Mouse (Mus musculus): ENCODE data around the gene Csf3r.

Gene Csf3r

DNA sequence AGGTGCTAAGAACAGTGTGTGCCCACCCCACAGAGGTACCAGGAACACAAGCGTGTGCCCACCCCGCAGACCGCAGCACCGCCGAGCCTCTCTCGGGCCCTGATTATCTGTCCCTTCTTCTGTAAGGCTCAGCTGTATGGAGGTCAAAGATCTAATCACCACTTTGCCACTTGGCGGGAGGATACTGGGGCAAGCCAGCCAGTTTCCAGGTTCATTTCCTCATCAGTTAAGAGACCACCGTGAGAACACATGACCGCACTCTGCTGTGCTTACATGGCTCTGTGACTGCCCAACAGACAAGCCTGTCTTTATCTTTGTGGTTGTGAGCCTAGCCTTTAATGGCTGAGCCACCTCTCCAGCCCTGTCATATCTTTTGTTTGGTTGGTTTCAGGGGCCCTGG lies 58.7 kb downstream of the Csf3r start:
- POLR2A ChIA-PET = interaction anchor here in 2 of 4 experiments (0.6 to 2.6 kb wide), 4 partner anchors 9 to 67 kb away, joined by 3 to 14 read pairs (median 4); no protein-coding TSS in a partner anchor
- CTCF ChIA-PET = interaction anchor here in 2 of 4 experiments (0.6 to 0.7 kb wide), 2 partner anchors 122 to 1326 kb away, joined by 3 to 4 read pairs; no protein-coding TSS in a partner anchor

DNA sequence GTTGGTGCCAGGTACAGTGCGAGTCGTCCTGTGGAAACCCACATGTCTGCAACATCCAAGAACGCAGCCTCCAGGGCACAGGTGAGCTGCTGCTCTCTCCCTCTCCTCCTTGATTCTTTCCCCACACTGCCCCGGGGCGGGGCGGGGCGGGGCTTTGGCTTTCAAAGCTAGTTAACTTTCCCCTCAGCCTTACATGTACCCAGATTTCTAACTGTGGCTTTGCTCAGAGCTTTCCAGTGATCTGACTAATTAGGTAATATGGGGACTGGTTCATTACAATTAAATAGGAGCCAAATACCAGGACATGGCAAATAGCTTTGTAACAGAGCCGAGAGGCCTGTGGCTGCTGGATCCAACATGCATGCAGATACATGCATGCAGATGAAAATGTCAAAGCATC lies 60.0 kb downstream of the Csf3r start:
- ChIA-PET CTCF (interaction anchor here in 3 of 4 experiments (0.6 to 3.5 kb wide), 17 partner anchors 9 to 486 kb away, joined by 3 to 21 read pairs (median 3); partner anchors contain the start of genes Lsm10 (in 1 of the 3), Mrps15 (in 1 of the 3), Stk40 (in 1 of the 3) and Trappc3 (in 1 of the 3)), POLR2A (interaction anchor here in 3 of 4 experiments (0.9 to 3.6 kb wide), 17 partner anchors 8 to 79 kb away, joined by 3 to 28 read pairs (median 5); partner anchors contain the start of genes Lsm10 (in 2 of the 3), Mrps15 (in 2 of the 3), Sh3d21 (in 2 of the 3) and Stk40 (in 2 of the 3))

DNA sequence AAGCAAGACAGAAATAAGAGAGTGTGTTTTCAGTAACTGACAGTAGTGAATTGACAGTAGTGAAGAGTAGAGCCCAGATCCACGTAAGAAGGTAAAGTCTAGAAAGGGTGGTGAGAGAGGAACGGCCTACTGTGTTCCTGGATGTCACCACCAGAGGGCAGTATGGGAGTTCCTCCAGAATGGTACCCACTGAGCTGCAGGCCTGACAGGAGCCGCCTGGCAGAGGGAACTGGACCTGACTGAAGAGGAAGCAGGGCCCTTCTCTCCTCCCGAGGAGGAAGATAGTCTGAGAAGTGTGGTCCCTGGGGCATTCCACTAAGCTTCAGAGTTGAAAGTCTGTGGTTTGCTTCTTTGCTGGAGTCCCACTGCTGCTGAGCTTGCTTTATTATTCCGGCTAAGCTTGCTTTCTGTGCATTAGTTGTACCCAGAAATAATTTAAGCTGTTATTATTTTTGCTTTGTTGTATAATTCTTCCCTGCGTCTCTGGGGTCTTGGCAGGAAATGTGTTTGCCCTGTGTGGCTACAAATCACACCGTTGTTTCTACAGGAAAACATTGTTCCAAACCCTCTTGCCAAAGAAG lies 61.7 kb downstream of the Csf3r start:
- POLR2A ChIA-PET = interaction anchor here in 3 of 4 experiments (0.5 to 3.6 kb wide), 21 partner anchors 9 to 115 kb away, joined by 3 to 28 read pairs (median 4); partner anchors contain the start of genes Lsm10 (in 2 of the 3), Stk40 (in 2 of the 3), Oscp1 (in 1 of the 3) and Sh3d21 (in 1 of the 3)
- CTCF ChIA-PET = interaction anchor here (0.5 to 3.5 kb wide), 57 partner anchors 8 to 1677 kb away, joined by 3 to 21 read pairs (median 4); partner anchors contain the start of genes Lsm10 (in 3 of the 4), Mrps15 (in 2 of the 4), Stk40 (in 2 of the 4) and Oscp1 (in 1 of the 4)

DNA sequence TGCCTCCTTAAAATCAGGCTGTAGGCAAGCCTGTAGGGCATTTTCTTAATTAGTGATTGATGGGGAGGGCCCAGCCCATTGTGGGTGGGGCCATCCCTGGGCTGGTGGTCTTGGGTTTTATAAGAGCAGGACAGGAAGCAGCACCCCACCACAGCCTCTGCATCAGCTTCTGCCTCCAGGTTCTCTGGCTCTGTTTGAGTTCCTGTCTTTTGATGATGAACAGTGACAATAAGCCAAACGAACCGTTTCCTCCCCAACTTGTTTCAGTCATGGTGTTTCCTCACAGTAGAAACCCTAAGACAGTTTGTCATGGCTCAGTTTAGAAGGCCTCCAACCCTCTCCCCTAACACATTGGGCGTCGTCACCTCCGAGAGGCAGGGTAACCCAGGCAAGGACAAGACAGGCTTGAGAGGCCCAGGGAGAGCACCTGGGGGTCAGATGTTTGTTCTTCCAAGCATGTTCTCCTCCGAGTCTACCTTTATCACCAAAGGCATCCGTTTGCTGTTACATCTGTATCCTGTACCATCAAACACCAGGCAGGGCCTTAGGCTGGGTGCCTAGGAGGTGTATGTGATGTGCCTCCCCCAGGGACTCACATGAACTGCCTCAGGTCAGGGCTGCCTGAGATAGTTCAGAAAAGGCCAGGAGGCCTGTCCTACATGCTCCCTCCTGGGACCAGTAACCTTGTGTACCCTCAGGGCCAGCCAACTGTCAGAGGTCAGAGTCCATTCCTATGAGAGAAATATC lies 65.9 kb downstream of the Csf3r start:
- POLR2A ChIA-PET = interaction anchor here in 2 of 4 experiments (0.6 to 1.6 kb wide), 2 partner anchors 12 to 164 kb away, joined by 3 to 5 read pairs; no protein-coding TSS in a partner anchor
- CTCF ChIA-PET = no interaction called here

DNA sequence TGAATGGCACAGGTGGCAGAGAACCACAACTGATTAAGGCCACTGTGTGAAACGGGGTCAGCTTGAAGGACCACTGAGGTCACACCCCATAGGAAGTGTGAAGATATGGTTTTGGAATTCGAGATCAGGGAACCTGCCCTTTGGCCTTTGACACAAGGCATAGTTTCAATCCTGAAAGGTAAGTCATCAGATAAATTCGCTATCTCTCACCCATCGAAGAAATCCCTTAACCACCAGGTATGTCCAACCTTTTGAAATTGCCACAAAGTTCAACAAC lies 66.4 kb downstream of the Csf3r start:
- ChIA-PET POLR2A (no interaction called here), CTCF (no interaction called here)

GRCm38 (mm10) chr4:126091873-126092272 lies 67.5 kb downstream of the Csf3r start:
- ChIA-PET CTCF (interaction anchor here in 1 of 4 experiments (0.6 kb wide), 1 partner anchor 22 kb away, joined by 5 read pairs; no protein-coding TSS in a partner anchor), POLR2A (interaction anchor here in 3 of 4 experiments (0.6 to 2.6 kb wide), 4 partner anchors 11 to 375 kb away, joined by 3 to 6 read pairs (median 3); no protein-coding TSS in a partner anchor)

Data from embryonic stem cell, embryonic (primary cell).